Mouse (Mus musculus) Muller cell, postnatal 12 days (primary cell): ENCODE measurements around the gene Urad.
A peak's percentile ranks its signal among the peaks of the same experiment; 100 is the strongest.

Source experiments
- DNase-seq: peaks from one replicate; pipeline ENCODE4 v3.0.0-alpha.2; 2015; ENCODE audit errors: inconsistent ontology term

Gene Urad

DNA sequence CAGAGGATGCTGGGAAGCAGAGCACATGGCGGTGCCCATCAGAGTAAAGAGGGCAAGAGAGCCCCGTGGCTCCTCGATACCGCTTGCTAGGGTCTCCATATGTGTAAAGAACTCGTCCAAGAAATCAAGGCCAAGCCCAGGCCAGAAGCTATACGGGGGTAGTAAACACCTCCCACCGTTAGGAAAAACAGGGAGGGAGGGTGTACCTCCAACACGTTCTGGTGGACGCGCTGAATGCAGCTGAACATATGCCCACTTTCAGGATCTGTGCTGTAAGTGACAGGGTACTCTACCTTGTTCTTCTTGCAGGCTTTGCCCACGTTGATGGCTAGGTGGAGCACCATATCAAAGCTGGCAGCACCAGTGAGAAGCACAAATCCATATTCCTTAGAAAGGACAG lies 3.7 kb upstream of the Urad start:
- DNase-seq: no peak

DNA sequence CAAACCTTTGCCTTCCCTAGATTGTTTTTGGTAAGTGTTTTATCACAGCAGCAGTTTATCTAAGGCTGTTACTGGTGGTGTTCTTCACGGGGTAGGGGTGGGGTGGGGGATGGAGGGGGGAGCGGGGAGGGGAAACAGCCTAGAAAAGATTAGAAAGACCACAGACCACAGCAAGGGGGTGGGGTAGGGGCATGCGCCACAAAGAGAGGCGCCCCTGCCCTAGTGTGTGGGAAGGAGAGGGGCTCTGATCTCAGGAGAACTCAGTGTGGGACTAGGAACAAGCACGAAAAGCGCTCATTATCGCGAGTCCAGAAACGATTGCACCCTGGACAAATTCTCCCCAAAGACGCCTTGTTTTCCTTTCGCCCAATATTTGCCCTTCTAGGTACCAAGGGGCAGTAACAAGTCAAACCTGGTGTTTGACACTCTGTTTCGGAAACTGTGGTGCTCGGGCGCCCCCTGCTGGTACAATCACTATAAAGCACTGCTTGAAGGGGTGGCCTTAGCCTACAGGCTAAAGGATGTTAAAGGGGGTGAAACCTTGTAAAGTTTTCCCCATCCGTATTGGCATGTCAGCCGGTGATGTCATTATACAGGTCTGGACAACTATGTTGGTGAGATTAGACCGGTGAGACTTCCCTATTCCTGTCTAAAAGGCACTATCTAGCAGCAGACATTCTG lies 1.1 kb upstream of the Urad start:
- peak; percentile 49 for DNase-seq

DNA sequence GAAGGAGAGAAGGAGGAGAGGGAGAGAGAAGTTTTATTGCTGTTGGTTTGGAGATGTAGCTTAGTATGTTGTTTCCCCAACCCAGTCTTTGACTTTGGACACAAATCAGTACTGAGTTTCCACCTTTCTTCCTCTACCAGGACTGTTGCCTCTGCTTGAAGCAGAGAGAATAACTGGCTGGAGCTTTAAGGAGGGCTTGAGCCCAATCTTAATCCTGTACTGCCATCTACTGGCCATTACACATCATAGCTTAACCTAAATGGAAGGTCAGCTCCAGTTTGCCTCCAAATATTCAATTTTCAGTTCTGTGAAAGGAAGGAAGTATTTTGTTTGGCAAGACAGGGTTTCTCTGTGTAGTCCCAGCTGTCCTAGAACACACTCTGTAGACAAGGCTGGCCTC lies 2.6 kb downstream of the Urad start:
- DNase-seq: peak; percentile 35

DNA sequence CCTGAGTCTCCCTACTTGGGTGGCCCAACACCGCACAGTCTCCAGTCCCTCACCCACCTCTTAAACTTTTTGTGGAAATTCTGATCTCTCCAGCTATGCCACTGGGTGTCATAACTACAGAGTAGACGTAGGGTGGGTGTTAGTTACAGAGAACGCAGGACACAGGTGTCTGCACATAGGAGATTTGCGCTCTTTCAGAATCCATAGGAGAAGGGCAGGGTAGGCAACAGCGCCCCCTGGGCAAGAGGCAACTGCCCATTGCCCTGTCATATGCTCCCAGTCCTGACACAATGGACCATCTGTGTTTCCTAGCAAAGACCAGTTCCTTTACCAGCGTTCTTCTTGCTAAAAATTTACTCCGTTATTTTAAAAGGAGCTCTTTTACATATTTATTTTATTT lies 4.2 kb downstream of the Urad start:
- no peak for DNase-seq

DNA sequence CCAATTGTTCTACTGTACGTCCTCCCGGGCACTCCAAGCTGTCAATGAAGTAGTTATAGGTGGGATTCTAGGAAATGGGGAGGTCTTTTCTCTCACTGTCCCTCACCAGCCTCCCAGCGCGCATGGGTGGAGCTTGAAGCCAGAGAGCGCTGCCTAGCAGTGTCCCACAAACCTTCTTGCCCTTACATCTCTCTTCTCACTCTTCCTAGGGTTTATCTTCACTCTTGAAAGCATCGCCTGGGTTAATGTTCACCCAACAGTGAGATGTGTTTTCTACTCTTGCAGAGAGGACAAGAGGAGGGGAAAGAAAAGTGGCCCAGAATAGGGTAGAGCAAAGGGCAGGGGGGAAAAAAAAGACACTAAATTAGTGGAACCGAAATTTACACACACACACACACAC lies 4.9 kb downstream of the Urad start:
- no peak for DNase-seq

DNA sequence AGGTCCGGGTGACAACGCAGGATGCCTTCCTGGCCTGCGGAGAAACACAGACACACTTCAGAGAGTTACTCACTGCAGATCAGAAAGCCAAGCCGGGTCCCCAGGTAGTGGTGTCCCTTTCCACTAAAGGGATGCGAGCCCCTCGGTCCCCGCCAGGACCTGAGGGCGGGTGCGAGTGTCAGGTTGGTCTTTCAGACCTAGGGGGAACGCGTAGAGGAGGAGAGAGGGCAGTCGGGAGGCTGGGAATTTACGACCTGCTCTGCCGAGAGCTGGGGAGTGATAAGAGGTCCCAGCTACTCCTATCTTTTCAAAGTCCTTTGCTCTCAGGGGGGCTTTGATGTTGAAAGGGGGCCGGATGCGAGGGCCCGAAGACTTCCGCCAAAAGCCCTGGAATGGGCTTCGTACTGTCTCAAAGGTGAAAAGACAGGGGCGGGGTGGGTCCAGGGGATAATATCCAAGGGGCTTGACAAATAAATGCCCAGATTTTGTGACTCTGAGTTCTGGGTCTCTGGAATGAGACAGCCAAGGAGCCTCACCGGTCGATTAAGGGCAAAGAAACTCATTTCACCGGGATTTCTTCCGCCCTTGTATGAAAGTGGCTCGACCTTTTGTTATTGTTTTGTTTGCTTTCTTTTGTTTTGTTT lies 6.7 kb downstream of the Urad start:
- no peak for DNase-seq

DNA sequence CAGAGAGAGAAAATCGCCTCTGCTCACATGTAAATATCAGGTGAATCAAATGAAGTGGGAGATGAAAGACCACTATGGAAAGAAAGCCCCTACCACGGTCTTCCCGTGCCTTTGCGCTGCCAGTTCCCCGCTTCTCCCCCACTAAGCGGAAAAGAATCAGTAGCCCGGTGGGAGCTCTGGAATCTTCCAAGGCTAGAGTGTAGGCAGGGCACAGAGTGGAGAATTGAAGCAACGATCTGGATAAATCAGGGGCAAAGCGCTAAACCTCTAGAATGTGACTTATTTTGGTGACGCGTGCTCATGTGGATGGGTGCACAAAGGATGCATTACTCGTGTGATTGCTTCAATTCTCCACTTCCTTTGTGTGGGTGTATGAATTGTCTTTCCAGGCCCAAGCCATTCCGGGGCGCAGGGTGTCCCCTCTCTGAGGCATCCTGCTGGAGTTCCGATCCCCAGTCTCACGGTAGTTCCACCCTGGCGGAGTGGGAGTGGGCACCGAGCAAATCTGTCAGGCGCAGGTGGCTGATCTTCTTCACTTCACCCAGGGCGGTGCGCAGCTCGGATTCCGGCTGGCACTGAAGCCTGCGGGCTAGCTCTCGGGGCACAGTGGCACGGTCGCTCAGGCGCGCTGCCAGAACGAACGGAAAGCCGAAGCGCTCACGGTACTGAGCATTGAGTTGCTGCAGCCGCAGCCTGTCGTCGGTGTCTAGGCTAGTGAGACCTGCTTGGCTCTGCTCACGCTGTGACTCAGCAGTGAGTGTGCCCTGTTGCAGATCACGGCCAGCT lies 7.4 kb downstream of the Urad start:
- peak; percentile 83 for DNase-seq

DNA sequence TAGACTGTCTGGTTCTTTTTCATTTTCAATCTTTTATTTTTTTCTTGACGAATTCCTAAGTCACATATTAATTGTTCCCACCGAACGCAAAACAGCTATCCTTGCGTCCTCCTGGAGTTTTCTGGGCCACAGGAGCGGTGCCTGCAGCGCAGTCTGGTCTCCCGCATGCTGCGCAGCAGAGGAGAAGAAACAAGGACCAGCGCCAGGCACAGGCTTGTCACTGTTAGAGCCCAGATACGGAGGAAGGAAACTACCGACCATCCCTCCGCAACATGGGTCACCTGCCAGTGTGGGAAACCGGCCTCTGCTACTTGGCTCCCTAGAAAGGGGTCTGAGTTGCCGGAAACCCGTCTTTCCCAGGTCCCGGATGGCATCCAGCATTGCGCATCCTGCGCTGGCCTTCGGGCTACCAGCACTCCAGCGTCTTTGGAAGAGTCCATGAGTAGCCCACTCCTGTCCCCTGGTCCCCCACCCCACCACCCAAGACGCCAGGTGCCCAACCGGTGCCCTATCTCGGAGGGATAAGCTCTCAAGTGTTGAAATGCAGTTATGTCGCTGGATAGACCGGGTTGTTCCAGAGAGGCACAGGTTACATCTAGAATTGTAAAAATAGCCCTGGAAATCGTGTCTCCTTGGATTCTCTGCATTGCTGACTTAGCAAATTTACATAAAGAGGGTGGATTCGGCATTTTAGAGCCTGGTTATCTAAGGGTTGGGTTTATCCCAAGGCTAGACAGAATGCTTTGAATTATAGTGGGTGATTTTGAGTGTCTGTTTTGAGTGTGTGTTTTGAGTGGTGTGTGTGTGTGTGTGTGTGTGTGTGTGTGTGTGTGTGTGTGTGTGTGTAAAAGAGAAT lies 9.2 kb downstream of the Urad start:
- no peak for DNase-seq

DNA sequence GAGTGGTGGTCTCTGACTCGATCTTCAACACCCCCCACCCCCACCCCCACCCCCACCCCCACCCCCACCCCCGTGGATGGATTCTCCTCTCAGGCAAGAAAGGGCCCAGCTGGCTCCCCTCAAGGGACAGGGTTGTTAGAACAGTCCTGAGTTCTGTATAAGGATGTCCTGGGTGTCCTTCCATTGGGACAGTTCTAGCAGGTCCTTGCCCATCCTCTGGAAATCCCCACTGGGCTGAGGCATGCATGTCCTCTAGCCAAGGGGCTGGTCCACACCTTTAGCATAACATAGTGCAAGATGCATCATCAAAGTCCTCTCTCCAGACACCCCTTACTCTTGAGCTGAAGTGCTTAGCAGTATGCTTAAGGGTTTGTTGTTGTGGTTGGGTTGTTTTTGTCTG lies 12.5 kb downstream of the Urad start:
- DNase-seq: no peak

DNA sequence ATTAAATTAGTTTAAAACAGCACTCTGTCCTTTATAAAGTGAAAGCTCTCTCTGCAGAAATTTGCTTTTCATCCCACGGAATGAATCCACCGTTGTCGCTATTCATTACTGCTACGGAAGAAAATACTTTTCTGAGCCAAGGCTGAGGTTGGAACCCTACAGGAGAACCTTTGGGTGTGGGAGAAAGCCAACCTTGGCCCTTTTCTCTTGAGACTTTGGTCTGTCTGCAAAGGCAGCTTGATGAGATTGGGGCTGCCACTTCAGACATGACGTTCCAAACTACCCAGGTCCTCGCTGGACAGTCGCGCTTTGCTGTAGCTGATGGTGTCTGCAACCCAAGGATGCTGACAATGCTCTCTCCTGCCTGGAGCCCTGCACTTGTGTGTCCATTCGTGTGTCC lies 13.8 kb downstream of the Urad start:
- DNase-seq: no peak

DNA sequence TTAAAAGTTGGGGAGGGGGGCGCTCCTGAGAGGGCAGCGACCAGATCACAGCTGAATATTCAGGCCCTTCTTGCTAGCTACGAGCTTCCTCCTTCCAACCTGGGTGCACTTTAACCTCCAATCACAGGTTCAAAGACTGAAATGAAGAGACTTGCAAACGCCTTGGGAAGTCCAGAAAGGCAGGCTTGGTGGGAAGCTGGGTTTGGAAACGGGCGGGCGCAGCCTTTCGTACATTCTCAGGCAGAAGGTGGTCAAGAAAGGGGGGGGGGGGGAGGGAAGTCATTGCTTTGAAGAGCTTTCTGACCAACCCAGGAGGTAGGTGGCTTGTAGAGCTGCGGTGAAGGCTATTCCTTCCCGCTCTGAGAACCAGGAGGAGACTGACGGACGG lies 14.8 kb downstream of the Urad start:
- DNase-seq: no peak

DNA sequence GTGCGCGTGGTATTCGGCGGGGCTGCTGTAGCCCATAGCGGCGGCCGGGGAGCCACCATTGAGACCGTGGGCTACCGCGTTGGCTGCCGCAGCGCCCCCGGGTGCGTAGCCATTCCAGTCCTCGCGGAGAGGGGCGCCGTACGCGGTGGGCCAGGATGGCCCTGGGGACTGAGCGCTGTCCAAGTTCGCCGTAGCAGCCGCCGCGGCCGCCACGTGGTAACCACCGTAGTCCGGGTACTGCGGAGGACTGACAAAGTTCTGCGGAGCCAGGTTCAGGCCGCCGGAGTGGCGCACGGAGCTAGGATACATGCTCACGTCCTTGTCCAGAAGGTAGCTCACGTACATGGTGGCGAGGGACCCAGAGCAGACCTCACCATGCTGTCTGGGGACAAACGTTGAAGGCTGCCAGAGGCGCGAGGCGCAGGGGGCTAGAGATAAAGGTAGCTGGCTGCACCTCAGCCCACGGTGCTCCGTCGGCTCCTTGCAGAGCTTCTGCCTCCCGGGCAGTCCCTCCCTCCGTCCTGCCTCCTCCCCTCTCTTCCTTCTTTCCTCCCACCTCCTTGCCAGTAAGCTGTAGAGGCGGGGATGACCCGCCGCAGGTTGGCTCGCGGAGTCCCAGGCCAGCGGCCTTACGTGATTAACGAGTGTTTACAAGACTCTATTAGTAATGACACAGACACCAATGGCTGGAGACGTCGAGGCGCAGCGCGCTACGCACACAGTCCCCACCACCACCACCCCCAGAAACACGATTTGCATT lies 15.4 kb downstream of the Urad start, which contains the start of gene Cdx2:
TSS of gene Cdx2 (minus strand) at position 633 of the 760 bp plus-strand sequence.
- DNase-seq: no peak

DNA sequence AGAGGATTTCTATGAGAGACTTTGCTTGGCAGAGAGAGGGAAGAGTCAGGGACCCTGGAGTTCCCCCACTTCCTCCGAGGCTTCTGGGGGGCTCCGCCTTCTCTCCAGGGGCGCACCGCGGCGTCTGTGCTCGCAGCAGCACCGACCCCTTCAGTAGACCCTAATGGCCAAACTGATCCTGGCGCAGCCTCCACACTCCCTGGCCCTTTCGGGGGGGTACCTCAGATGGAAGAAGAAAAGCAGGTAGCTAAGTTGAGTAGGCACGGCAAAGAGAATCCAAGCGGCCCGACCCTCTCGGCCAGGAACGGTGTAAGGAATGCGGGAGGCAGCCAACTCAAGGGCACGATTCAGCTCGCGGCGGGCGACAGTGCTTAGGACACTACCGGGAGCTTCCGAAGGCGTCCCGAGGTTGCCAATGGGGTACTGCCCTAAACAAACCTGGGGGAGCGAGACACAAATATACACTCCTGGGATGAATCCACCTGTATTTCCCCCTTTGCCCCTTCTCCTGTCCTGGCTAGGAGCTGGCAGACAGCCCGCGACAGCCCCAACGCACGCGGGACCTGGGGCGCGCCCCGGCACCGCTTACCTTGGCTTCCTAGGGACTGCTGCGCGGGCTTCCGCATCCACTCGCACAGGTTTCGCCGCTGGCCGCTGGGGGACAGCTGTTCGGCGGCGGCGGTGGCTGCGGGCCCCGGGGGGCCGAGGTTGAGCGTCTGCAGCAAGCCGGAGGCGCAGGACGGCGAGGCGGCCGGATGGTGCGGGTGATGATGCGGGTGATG lies 16.2 kb downstream of the Urad start:
- DNase-seq: no peak

DNA sequence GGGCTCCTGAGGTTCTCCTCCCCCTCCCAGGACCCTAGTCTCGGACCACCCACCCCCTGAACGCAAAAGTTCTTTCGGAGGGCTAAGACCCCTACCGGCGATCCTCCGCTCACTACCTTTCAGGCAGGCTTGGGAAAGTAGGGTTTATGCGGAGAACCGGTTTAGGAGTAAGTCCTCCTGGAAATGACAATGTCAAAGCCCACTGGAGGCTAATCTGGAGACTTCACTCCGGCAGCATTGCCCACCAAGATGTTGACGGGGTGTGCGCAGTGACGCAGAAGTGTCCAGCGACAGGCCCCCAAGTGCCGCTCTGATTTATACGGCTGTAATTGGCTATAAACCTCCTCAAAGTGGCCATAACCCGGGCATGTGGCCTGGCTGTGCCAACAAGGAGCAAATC lies 17.1 kb downstream of the Urad start:
- DNase-seq: no peak

DNA sequence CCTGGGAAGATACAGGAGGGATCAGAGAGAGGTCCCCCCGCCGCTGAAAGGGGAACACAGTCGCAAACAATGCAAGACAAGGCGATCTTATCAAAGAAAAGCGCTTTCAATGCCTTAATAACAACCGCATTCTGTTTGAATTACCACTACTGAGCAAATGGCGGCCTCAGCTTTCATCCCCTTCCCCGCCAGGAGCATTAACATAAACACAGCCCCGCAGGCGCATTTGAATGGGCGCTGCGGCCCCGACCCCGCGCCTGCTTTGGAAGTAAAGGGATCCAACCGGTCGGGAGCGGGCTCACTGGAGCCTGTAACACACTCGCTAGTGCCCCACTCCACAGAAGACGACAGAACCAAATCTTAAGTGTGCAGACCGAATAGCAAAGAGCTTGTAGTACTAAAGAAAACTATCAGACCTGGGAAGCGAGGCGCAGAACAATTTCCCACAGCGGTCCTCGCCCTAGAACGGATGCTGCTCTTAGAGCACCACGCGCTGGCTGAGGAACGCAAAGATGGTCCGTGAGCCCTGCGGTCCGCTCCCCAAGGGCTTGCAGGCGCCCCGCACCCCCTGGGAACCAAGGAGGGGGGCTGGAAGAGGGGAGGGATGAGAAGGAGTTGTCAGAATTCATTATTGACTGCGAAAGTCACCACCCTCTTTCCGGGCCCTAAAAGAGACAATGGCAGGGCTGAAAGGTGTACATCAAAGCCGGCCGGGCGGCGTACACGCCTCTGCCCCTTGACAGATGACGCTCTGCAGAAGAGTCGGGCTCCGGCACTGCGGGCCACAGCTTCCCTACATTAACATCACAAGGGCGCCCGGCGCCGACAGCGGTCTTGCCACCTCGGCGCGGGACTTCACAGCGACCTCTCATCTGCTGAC lies 17.7 kb downstream of the Urad start:
- DNase-seq: no peak

DNA sequence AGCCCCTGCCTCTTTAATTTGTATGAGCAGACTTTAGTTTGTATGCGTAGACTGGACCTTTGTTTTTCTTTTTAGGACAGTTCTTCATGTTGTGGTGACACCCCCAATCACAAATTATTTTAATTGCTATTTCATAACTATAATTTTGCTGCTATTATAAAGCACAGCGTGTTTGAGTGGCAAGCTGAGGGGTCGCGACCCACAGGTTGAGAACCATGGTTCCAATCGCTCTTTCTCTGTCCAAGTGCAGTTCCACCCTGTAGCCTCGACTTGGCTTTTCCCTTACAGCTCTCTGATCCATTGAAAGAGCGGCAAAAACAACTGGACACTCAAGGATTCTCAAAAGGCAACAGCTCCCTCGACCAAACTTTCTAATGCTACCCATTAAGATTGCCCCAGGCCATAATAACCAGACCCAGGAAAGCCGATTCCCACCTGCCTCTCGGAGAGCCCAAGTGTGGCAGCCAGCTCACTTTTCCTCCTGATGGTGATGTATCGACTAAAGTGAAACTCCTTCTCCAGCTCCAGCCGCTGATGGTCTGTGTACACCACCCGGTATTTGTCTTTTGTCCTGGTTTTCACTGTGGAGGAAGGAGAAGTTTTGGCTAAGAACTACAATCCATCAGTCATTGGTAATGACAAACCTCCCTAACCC lies 19.4 kb downstream of the Urad start:
- DNase-seq: no peak

DNA sequence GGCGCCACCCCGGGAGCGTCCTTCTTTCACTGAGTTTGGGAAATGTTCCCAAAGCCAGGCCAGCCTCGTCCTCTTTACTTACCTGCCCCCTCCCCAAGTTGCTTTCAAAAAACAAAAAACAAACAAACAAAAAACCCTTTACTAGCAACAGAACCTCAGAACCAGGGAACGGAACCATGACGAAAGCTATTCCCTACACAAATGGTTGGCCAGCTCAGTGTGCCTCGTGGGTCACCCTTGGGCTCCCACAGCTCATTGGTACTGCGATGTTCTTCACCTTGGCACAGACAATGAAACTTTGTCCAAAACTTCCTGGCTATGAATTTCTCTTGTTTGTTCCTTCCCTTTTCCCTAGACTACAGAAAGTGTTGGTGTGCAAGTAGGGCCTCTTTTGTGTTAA lies 20.1 kb downstream of the Urad start:
- DNase-seq: no peak

DNA sequence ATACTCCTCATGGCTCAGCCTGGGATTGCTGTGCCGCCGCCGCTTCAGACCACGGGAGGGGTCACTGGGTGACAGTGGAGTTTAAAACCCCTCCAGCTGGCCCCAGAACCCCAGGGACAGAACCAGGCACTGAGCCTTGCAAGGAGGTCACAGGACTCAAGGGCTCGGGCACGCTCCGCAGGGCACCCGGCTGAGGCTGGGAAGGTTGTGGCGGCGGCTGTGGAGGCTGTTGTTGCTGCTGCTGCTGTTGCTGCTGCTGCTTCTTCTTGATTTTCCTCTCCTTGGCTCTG lies 20.5 kb downstream of the Urad start:
- DNase-seq: no peak
